Mouse (Mus musculus) midbrain, embryonic 16.5 days (tissue): ENCODE data around the gene Med13l. TPM values are rescaled to one million over a fixed set of nuclear protein-coding genes. Genes with fewer than 3 reads are reported as not detected.

Experiments used
- ATAC-seq: fragments of 200-750 bp; cut with Nextera tagmentation; 2 replicates; pipeline ENCODE4 v1.8.0; 2017; ENCODE audit warnings: moderate TSS enrichment
- H3K27ac ChIP-seq: fragments of 300-500 bp; sonication (generic); 2 replicates; pipeline ENCODE4 v1.5.1; 2014; ENCODE audit warnings: mild to moderate bottlenecking, low read length, mixed read lengths
- H3K27me3 ChIP-seq: fragments of 300-500 bp; sonication (generic); 2 replicates; pipeline ENCODE4 v1.6.1; 2014; ENCODE audit warnings: low read depth, low read length, mixed read lengths; ENCODE audit not compliant: control insufficient read depth, insufficient read depth
- H3K36me3 ChIP-seq: fragments of 300-500 bp; sonication (generic); 2 replicates; pipeline ENCODE4 v1.6.1; 2014; ENCODE audit warnings: mild to moderate bottlenecking, low read length, moderate library complexity, mixed read lengths; ENCODE audit not compliant: control insufficient read depth, insufficient read depth
- H3K4me1 ChIP-seq: fragments of 300-500 bp; sonication (generic); 2 replicates; pipeline ENCODE4 v1.6.1; 2014; ENCODE audit warnings: mild to moderate bottlenecking, low read length, mixed read lengths; ENCODE audit not compliant: control insufficient read depth, insufficient read depth
- H3K4me2 ChIP-seq: fragments of 300-500 bp; sonication (generic); 2 replicates; pipeline ENCODE4 v1.6.1; 2014; ENCODE audit warnings: mild to moderate bottlenecking, low read length, mixed read lengths
- H3K4me3 ChIP-seq: fragments of 300-500 bp; sonication (generic); 2 replicates; pipeline ENCODE4 v1.5.1; 2014; ENCODE audit warnings: low read depth, mild to moderate bottlenecking, low read length, moderate library complexity, mixed read lengths
- H3K9ac ChIP-seq: fragments of 300-500 bp; sonication (generic); 2 replicates; pipeline ENCODE4 v1.6.1; 2014; ENCODE audit warnings: low read depth, low read length, mixed read lengths
- H3K9me3 ChIP-seq: fragments of 300-500 bp; sonication (generic); replicated peaks from 2 replicates; pipeline ENCODE4 v1.6.1; 2014; ENCODE audit warnings: mild to moderate bottlenecking, low read length, mixed read lengths; ENCODE audit not compliant: control insufficient read depth, poor library complexity, severe bottlenecking
- WGBS: fragments of 180-500 bp; shearing (Covaris S2); extraction: QIAGEN DNeasy Blood & Tissue Kit; methylation state at CpG from one replicate; pipeline ENCODE4 v1.1.7; 2014; 5-methylcytosine and 5-hydroxymethylcytosine counted together
- polyA plus RNA-seq: library from polyadenylated mRNA; unstranded; fragments of >200 nt; fragmentation: Nextera tagmentation; extraction: Ambion mirVana; gene quantifications from 2 replicates; pipeline ENCODE4 v1.2.1, GENCODE M21; 2015

The Med13l gene
- polyA plus RNA-seq, 1 experiment from 2014 or later: 14.4 TPM

DNA sequence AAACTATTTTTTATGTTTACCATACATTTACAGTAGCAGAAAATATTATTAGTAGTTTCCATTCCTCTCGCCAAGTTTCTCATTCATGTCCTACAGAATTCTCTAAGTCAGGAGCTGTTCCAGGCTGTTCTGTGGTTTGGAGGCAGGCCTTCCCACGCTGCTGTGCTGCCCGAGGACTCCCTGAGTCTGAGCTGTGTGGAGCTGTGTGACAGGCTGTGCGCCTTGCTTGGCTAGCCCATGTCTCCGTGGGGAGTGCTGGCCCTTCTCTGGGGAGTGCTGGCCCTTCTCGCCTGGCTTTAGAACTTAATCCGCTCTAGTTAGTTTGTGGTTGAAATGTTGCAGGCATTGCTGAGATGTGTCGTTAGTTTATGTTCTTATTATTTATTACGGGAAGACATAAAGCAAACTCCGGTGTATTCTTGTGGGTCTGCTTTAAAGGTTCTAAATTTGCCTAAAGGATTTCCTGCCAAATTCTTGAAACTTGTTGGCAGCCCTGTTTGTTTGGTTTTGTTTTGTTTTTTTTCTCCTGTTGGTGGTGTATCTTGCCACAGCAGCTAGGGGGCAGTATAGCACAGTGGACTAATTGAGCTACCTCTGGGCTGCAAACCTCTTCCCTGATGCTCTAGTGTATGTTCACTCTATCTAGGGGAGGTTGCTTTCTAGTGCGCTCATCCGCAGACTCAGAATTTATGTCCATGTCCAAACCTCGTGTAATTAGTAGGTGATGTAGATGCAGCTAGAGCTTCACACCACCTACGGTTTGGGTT, 34.2 kb downstream of the Med13l start:
- no peak for ATAC-seq
- Histone ChIP-seq H3K9me3 (no peaks in the 10 kb centered on the region), H3K9ac (no peak overlapping the region), H3K27me3 (no peaks in the 10 kb centered on the region), H3K4me1 (peaks cover 25% of the 10 kb centered on the region), H3K4me2 (no peak overlapping the region), H3K4me3 (no peak overlapping the region), H3K27ac (no peak overlapping the region), H3K36me3 (no peaks in the 10 kb centered on the region)
- 64% methylated on average over 14 of the region's 14 CpGs for WGBS

DNA sequence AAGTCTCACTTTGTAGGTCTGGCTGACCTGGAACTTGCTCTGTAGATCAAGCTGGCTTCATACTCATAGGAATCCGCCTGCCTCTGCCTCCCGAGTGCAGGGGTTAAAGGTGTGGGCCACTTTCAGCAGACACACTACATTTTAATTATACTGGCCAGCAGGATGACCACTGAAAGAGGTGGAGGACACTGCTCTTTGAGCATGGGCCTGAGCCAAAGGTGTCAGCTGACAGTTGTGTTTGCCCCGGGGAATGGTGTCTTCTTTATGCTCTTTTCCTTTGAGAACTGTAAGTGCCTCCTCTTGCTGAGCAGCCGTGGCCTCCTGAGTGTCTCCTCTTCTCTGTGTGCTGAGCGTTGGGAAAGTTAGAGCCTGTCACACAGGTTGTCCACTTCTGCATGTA, 35.4 kb downstream of the Med13l start:
- no peak overlapping the region for H3K4me2 ChIP-seq
- 81% methylated on average over 5 of the region's 5 CpGs for whole genome bisulfite sequencing
- H3K27ac ChIP-seq: no peak overlapping the region
- no peaks in the 10 kb centered on the region for H3K9me3 ChIP-seq
- no peak overlapping the region for H3K9ac ChIP-seq
- no peak overlapping the region for H3K4me3 ChIP-seq
- ATAC-seq: no peak
- peaks cover 27% of the 10 kb centered on the region for H3K4me1 ChIP-seq
- no peaks in the 10 kb centered on the region for H3K27me3 ChIP-seq
- H3K36me3 ChIP-seq: no peaks in the 10 kb centered on the region

DNA sequence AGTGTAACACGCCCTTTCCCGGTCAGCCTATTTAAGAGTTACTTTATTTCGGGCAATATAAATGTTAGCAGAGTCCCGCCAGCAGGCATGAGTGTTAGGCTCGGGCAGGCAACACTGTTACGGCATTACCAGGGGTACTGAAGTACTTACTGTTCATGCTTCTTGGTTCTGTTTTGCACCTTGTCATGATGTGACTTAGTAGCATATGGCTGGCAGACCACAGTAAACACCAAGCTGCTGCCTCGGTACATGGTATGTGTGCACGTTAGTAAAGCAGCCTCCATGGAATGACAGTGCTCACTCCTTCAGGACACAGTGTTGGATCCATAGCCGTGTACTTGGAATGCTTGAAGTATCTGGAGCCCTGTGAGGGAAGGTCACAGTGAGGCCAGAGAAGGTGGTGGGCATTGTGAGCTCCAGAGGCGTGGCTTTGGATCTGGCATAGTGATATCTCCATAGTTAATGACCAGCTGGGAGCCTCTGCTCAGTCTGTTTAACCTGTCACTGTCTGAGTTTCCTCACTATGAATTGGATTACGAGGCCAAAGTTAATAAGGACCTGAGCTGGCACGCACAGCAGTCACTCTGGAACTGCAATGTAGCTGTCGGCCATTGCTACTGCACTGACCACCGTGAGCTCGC, 36.1 kb downstream of the Med13l start:
- Histone ChIP-seq H3K27me3 (no peaks in the 10 kb centered on the region), H3K36me3 (no peaks in the 10 kb centered on the region), H3K4me1 (peaks cover 24% of the 10 kb centered on the region), H3K9ac (no peak overlapping the region), H3K27ac (no peak overlapping the region), H3K4me3 (no peak overlapping the region), H3K9me3 (no peaks in the 10 kb centered on the region), H3K4me2 (no peak overlapping the region)
- no peak for ATAC-seq
- WGBS: 84% methylated on average over 15 of the region's 15 CpGs

DNA sequence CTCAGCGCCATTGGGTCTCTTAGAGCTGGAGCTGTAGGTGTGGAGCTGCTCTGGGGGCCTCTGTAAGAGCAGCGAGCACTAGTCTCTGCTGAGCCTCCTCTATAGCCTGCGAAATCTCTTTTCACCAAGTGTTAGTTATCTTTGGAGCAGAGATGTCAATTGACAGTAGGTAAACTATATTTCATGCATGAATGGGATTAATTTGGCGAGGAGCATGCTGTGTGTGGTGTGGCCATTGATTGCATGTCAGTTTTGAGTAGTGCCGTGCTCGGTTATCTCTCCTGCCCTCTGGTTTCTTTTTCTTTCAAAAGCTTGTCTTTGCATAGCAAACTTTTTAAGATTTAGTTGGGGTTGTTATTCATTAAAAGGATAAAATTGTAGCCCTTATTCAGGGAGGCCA, 38.1 kb downstream of the Med13l start:
- peaks cover 14% of the 10 kb centered on the region for H3K4me1 ChIP-seq

DNA sequence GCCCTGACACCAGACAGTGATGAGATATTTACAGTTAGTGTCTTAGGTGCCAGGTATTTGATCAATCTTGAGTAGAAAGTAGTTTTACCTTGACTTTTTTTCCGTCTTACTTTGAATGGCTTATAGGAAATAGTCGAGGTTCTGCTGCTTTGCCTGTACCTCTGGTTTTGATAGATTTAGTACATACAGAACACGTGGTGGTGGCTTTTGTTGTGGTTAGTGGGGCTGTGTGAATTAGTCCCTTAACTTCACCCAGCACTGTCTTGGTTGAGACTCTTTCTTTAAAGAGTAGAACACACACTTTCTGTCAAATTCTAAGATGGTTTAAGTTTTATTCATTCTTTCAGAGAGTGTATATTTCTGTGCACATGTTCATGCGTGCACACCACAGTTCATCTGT, 41.0 kb downstream of the Med13l start:
- ATAC-seq: no peak
- 89% methylated on average over 4 of the region's 4 CpGs for WGBS
- Histone ChIP-seq H3K27me3 (no peaks in the 10 kb centered on the region), H3K27ac (no peak overlapping the region), H3K4me1 (peaks cover 28% of the 10 kb centered on the region), H3K4me2 (no peak overlapping the region), H3K9me3 (no peaks in the 10 kb centered on the region), H3K4me3 (no peak overlapping the region), H3K9ac (no peak overlapping the region), H3K36me3 (no peaks in the 10 kb centered on the region)

More for the DNA sequence above, 38.1 kb downstream of the Med13l start:
- 57% methylated on average over 6 of the region's 6 CpGs for WGBS
- no peak for ATAC-seq
- Histone ChIP-seq H3K36me3 (no peaks in the 10 kb centered on the region), H3K27me3 (no peaks in the 10 kb centered on the region), H3K4me2 (no peak overlapping the region), H3K27ac (no peak overlapping the region), H3K4me3 (no peak overlapping the region), H3K9me3 (no peaks in the 10 kb centered on the region), H3K9ac (no peak overlapping the region)

DNA sequence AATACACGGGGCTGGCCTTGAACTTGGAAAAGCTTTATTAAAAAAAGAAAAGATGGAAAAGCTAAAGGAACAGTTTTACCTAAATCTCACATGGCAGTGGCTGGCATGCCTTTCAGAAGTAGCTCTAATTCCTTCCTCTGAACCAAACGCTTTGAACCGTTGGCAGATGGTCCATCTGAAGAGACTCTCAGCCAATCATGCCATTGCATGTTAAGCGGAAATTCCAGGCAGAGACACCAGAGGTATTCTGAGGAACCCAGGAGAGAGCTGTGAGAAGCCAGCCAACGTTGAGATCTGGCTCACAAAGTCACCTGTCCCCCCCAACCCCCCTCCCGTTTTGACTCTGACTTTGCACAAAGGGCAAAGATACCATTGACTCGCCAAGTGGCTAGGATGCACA, 42.2 kb downstream of the Med13l start:
- no peak for ATAC-seq
- WGBS: 61% methylated on average over 7 of the region's 7 CpGs
- no peaks in the 10 kb centered on the region for H3K27me3 ChIP-seq
- H3K27ac ChIP-seq: no peak overlapping the region
- no peak overlapping the region for H3K9ac ChIP-seq
- no peaks in the 10 kb centered on the region for H3K36me3 ChIP-seq
- no peak overlapping the region for H3K4me2 ChIP-seq
- H3K4me1 ChIP-seq: peaks cover 39% of the 10 kb centered on the region
- no peak overlapping the region for H3K4me3 ChIP-seq
- H3K9me3 ChIP-seq: no peaks in the 10 kb centered on the region

DNA sequence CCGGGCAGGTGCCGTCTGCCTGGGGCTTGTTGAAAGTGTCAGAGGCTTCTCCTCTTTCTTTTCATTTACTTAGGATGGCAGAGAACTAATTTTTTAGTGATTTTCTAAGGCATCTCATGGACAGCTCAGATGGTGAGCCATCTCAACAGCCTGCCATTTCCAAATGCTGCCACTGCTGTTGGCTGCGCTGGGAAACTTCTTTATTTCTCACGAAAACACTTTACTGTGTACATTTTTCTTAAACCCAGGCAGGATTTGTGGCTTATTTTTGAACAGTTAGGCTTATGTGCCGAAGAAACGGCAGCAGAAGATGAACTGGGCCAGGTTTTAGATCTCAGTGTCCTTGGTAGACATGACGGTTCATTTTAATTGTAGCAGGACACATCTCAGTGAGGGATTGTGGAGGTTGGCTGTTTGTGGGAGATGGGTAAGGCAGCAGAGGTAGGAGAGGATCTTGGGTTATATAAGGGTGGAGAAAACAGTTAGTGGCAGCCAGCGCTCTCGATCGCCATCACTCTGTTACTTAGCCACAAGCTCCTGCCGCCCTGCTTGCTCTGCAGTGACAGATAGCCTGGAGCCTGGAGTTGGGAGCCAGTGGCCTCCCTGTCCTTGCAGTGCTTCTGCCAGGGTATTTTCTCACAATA, 45.1 kb downstream of the Med13l start:
- ATAC-seq: no peak
- 76% methylated on average over 11 of the region's 11 CpGs for WGBS
- H3K27ac ChIP-seq: no peak overlapping the region

GRCm38 (mm10) chr5:118606636-118607035, 46.2 kb downstream of the Med13l start:
- no peaks in the 10 kb centered on the region for H3K27me3 ChIP-seq
- H3K4me2 ChIP-seq: no peak overlapping the region
- 68% methylated on average over 13 of the region's 13 CpGs for WGBS
- ATAC-seq: 0 out of 2 replicates have a peak, but pooled peaks have one; percentile 38
- H3K4me3 ChIP-seq: no peak overlapping the region
- H3K4me1 ChIP-seq: peaks cover 29% of the 10 kb centered on the region
- no peaks in the 10 kb centered on the region for H3K9me3 ChIP-seq
- H3K36me3 ChIP-seq: no peaks in the 10 kb centered on the region
- no peak overlapping the region for H3K9ac ChIP-seq
- H3K27ac ChIP-seq: no peak overlapping the region

More for the DNA sequence above, 45.1 kb downstream of the Med13l start:
- Histone ChIP-seq H3K9ac (no peak overlapping the region), H3K9me3 (no peaks in the 10 kb centered on the region), H3K4me1 (peaks cover 32% of the 10 kb centered on the region), H3K4me3 (no peak overlapping the region), H3K27me3 (no peaks in the 10 kb centered on the region), H3K4me2 (no peak overlapping the region), H3K36me3 (no peaks in the 10 kb centered on the region)

DNA sequence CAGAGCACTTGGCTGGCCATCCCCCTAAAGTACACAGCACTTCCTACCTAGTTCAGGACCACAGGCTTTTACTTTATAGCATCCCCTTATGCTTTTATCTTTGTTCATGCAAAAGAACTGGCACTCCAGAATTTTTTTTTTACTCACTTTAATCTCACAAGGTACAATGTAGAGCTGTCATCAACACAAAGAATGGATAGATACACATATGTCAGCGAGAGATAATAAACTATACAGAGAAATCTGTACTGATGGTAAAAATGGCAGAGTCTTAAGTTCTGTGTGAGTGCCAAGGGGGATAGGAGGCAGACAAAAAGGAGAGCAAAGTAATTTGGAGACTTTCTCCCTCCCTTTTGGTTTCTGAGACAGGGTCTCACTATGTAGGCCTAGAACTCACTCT, 47.4 kb downstream of the Med13l start:
- Histone ChIP-seq H3K36me3 (no peaks in the 10 kb centered on the region), H3K27me3 (no peaks in the 10 kb centered on the region), H3K4me1 (peaks cover 29% of the 10 kb centered on the region), H3K9me3 (no peaks in the 10 kb centered on the region), H3K4me3 (no peak overlapping the region), H3K9ac (no peak overlapping the region), H3K27ac (no peak overlapping the region), H3K4me2 (no peak overlapping the region)
- 96% methylated on average over 1 of the region's 1 CpGs for WGBS
- no peak for ATAC-seq
